In the genomic region with DNA sequence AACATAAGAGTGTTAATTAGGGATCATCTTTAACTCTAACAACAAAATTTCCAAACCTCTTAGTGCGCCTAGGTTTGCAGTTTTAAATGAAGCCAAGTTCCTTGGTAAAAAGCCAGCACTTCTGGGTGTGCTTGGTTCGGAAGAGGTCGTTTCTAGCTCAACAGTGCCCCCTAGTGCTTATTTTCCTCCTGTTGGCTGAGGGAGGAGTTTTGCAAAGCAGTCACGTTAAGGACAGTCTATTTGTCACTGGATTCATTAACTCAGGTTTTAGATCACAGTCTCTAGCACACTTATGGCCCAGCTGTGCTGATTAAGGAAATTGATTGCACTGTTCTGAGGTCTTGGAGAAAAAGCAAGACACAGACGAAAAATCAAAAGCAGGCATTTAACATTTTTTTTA, we compare ENCODE assay signal across 9 mouse cellular contexts. TPM values are rescaled to one million over a fixed set of nuclear protein-coding genes. Genes with fewer than 3 reads are reported as not detected.
DNase-seq lines count a peak whose midpoint lies in the region; ATAC-seq and TF ChIP-seq lines count a peak whose summit lies in the region.
"Had no signal": no experiment of that assay in that cellular context is flagged by ENCODE, and none has a peak within 500 bp of the region (broad histone marks: within the 10 kb centered on the region; RNA-seq: fewer than 3 reads in every experiment).

No protein-coding gene starts in this region.

- H3K4me1 ChIP-seq in bone marrow, adult 2 months (ENCODE audit: control insufficient read depth, insufficient read depth, low read length): no peaks in the 10 kb centered on the region; the same call in 1 of the 2 replicates
- H3K4me1 ChIP-seq in embryonic facial prominence, embryonic 14.5 days (ENCODE audit: control insufficient read depth, insufficient read depth, low read length): no peaks in the 10 kb centered on the region; the same call in 1 of the 2 replicates
- peaks cover 10% of the 10 kb centered on the region for H3K4me1 ChIP-seq in heart, embryonic 16.5 days (ENCODE audit: control insufficient read depth, insufficient read depth, low read length)
- peaks cover 7% of the 10 kb centered on the region; the same call in 1 of the 2 replicates for H3K4me1 ChIP-seq in kidney, postnatal 0 days (replicated peaks; ENCODE audit: insufficient read depth, low read length)
- H3K4me1 ChIP-seq in liver, embryonic 11.5 days (replicated peaks; ENCODE audit: control insufficient read depth, insufficient read depth, low read length): no peaks in the 10 kb centered on the region; the same call in 1 of the 2 replicates
- H3K4me1 ChIP-seq in neural tube, embryonic 12.5 days: no peaks in the 10 kb centered on the region

- no peaks in the 10 kb centered on the region for H3K27me3 ChIP-seq in embryonic facial prominence, embryonic 14.5 days (replicated peaks; ENCODE audit: control insufficient read depth, insufficient read depth, low read length)
- H3K27me3 ChIP-seq in heart, embryonic 16.5 days (ENCODE audit: control insufficient read depth, insufficient read depth, low read length): no peaks in the 10 kb centered on the region
- no peaks in the 10 kb centered on the region for H3K27me3 ChIP-seq in kidney, postnatal 0 days (ENCODE audit: insufficient read depth, low read length)
- H3K27me3 ChIP-seq in liver, embryonic 11.5 days (replicated peaks; ENCODE audit: control insufficient read depth, insufficient read depth, low read length): no peaks in the 10 kb centered on the region
- H3K27me3 ChIP-seq in neural tube, embryonic 12.5 days (replicated peaks): no peaks in the 10 kb centered on the region

- 0 out of 2 replicates have a peak, but pooled peaks cover 16% of the 10 kb centered on the region for H3K9me3 ChIP-seq in embryonic facial prominence, embryonic 14.5 days (ENCODE audit: control insufficient read depth, low read length)
- H3K9me3 ChIP-seq in heart, embryonic 16.5 days (replicated peaks; ENCODE audit: control insufficient read depth, low read length): peaks cover 7% of the 10 kb centered on the region; the same call in 1 of the 2 replicates
- no peaks in the 10 kb centered on the region for H3K9me3 ChIP-seq in kidney, postnatal 0 days (replicated peaks; ENCODE audit: low read length)
- no peaks in the 10 kb centered on the region; the same call in 1 of the 2 replicates for H3K9me3 ChIP-seq in liver, embryonic 11.5 days (ENCODE audit: control insufficient read depth, low read length)
- H3K9me3 ChIP-seq in neural tube, embryonic 12.5 days: 0 out of 2 replicates have a peak, but pooled peaks cover 4% of the 10 kb centered on the region

- no peak overlapping the region for H3K4me2 ChIP-seq in embryonic facial prominence, embryonic 14.5 days (ENCODE audit: low read depth, low read length)
- H3K4me2 ChIP-seq in heart, embryonic 16.5 days (ENCODE audit: low read depth, low read length): no peak overlapping the region
- no peak overlapping the region for H3K4me2 ChIP-seq in kidney, postnatal 0 days (ENCODE audit: low read length)
- no peak overlapping the region for H3K4me2 ChIP-seq in liver, embryonic 11.5 days
- H3K4me2 ChIP-seq in neural tube, embryonic 12.5 days (replicated peaks): no peak overlapping the region

- H3K9ac ChIP-seq in embryonic facial prominence, embryonic 14.5 days (ENCODE audit: low read depth, low read length): no peak overlapping the region
- no peak overlapping the region for H3K9ac ChIP-seq in heart, embryonic 16.5 days (ENCODE audit: low read length)
- H3K9ac ChIP-seq in kidney, postnatal 0 days (ENCODE audit: low read depth, low read length): no peak overlapping the region
- no peak overlapping the region for H3K9ac ChIP-seq in liver, embryonic 11.5 days (ENCODE audit: low read depth, low read length)
- H3K9ac ChIP-seq in neural tube, embryonic 12.5 days: no peak overlapping the region

- peak; percentile 84 for DNase-seq in ES-CJ7 (ENCODE audit: low read depth, low spot score)
- DNase-seq in embryonic facial prominence, embryonic 14.5 days (ENCODE audit: low spot score): peak; percentile 94
- peak; percentile 95 for DNase-seq in kidney, postnatal 0 days (ENCODE audit: low spot score)
- no peak for DNase-seq in liver, embryonic 11.5 days (ENCODE audit: low spot score)
- peak; percentile 61 to 91 for DNase-seq in thymus, postnatal 10 days (ENCODE audit: low spot score in 2 of 2)

- peak; percentile 65; the same call in 1 of the 2 replicates for ATAC-seq in embryonic facial prominence, embryonic 14.5 days (ENCODE audit: low read depth)
- peak; percentile 61; the same call in 1 of the 2 replicates for ATAC-seq in heart, embryonic 16.5 days (replicated peaks; ENCODE audit: extremely low read depth, insufficient read depth, low FRiP score)
- 0 out of 2 replicates have a peak, but pooled peaks have one; percentile 27 for ATAC-seq in kidney, postnatal 0 days (replicated peaks; ENCODE audit: low FRiP score, low read depth)
- ATAC-seq in liver, embryonic 11.5 days (replicated peaks; ENCODE audit: low FRiP score): peak; percentile 63; the same call in 1 of the 2 replicates
- ATAC-seq in neural tube, embryonic 12.5 days (ENCODE audit: low FRiP score, low read depth): peak; percentile 41; the same call in 1 of the 2 replicates

- TF ChIP-seq POLR2A in bone marrow, adult 2 months (IDR thresholded peaks at IDR 0.05; ENCODE audit: borderline replicate concordance, control insufficient read depth, low read depth, low read length): no peak

- no peak overlapping the region for H3K4me3 ChIP-seq in bone marrow, adult 2 months (replicated peaks; ENCODE audit: control insufficient read depth, low read depth, low read length)
- no peak overlapping the region for H3K4me3 ChIP-seq in embryonic facial prominence, embryonic 14.5 days (ENCODE audit: low read depth, low read length)
- H3K4me3 ChIP-seq in heart, embryonic 16.5 days (ENCODE audit: low read length): no peak overlapping the region
- no peak overlapping the region for H3K4me3 ChIP-seq in kidney, postnatal 0 days (replicated peaks; ENCODE audit: low read depth, low read length)
- no peak overlapping the region for H3K4me3 ChIP-seq in liver, embryonic 11.5 days (ENCODE audit: low read depth, low read length)
- no peak overlapping the region for H3K4me3 ChIP-seq in neural tube, embryonic 12.5 days

- peaks cover 17% of the 10 kb centered on the region for H3K36me3 ChIP-seq in embryonic facial prominence, embryonic 14.5 days (ENCODE audit: control insufficient read depth, insufficient read depth, low read length)
- peaks cover 10% of the 10 kb centered on the region; the same call in 1 of the 2 replicates for H3K36me3 ChIP-seq in heart, embryonic 16.5 days (ENCODE audit: control insufficient read depth, insufficient read depth)
- no peaks in the 10 kb centered on the region for H3K36me3 ChIP-seq in kidney, postnatal 0 days (ENCODE audit: insufficient read depth, low read length)
- H3K36me3 ChIP-seq in liver, embryonic 11.5 days (ENCODE audit: control insufficient read depth, insufficient read depth, low read length): no peaks in the 10 kb centered on the region
- no peaks in the 10 kb centered on the region for H3K36me3 ChIP-seq in neural tube, embryonic 12.5 days

- 15% methylated on average over 5 of the region's 5 CpGs for WGBS in bone marrow, adult 2 months
- WGBS in embryonic facial prominence, embryonic 14.5 days: 8% methylated on average over 5 of the region's 5 CpGs
- 15% methylated on average over 5 of the region's 5 CpGs for WGBS in heart, embryonic 16.5 days
- WGBS in kidney, postnatal 0 days: 7% methylated on average over 5 of the region's 5 CpGs
- 14% methylated on average over 5 of the region's 5 CpGs for WGBS in liver, embryonic 11.5 days
- WGBS in neural tube, embryonic 12.5 days: 8% methylated on average over 5 of the region's 5 CpGs

- TF ChIP-seq CTCF in bone marrow, adult 2 months (IDR thresholded peaks at IDR 0.05; ENCODE audit: control insufficient read depth, insufficient read depth, low read length): peak; percentile 50
- peak; percentile 94 for TF ChIP-seq CTCF in kidney, postnatal 0 days (IDR thresholded peaks at IDR 0.05; ENCODE audit: low read depth)

- H3K27ac ChIP-seq in bone marrow, adult 2 months (ENCODE audit: control insufficient read depth, insufficient read depth, low read depth, low read length, poor library complexity): no peak overlapping the region
- H3K27ac ChIP-seq in embryonic facial prominence, embryonic 14.5 days (replicated peaks; ENCODE audit: low read depth, low read length): no peak overlapping the region
- H3K27ac ChIP-seq in heart, embryonic 16.5 days (ENCODE audit: low read length): no peak overlapping the region
- H3K27ac ChIP-seq in kidney, postnatal 0 days: no peak overlapping the region
- H3K27ac ChIP-seq in liver, embryonic 11.5 days (ENCODE audit: low read depth, low read length): no peak overlapping the region
- H3K27ac ChIP-seq in neural tube, embryonic 12.5 days: no peak overlapping the region
- H3K27ac ChIP-seq: macrophage had no signal

RNA-seq across cellular contexts. Expression of a gene that starts 19.8 kb away (rescaled TPM):
- polyA plus RNA-seq in bone marrow, adult 2 months (2011; ENCODE audit: insufficient read depth, insufficient read length, low replicate concordance, missing spikeins): 2.1 and 4.0 TPM in 2 replicates
- polyA plus RNA-seq in embryonic facial prominence, embryonic 14.5 days (2014; fragmentation: Nextera tagmentation; extraction: Ambion mirVana): 35.7 and 43.5 TPM in 2 replicates
- polyA plus RNA-seq in heart, embryonic 16.5 days (2015; fragmentation: Nextera tagmentation; extraction: Ambion mirVana): 30.3 and 31.0 TPM in 2 replicates
- 19.8 and 20.7 TPM in 2 replicates for polyA plus RNA-seq in kidney, postnatal 0 days (2015; fragmentation: Nextera tagmentation; extraction: Ambion mirVana)
- polyA plus RNA-seq in liver, embryonic 11.5 days (2014; fragmentation: Nextera tagmentation; extraction: Ambion mirVana): 11.6 and 12.8 TPM in 2 replicates
- 19.2 and 19.5 TPM in 2 replicates for polyA plus RNA-seq in neural tube, embryonic 12.5 days (2016; fragmentation: Nextera tagmentation; extraction: Ambion mirVana)
- polyA plus RNA-seq: macrophage had no signal
